Mouse (Mus musculus) lung, postnatal 10 days (tissue): ENCODE measurements around the gene Gsg1l.

Source experiments
- DNase-seq: peaks from one replicate; pipeline ENCODE4 v3.0.0; 2021

Gsg1l gene

DNA sequence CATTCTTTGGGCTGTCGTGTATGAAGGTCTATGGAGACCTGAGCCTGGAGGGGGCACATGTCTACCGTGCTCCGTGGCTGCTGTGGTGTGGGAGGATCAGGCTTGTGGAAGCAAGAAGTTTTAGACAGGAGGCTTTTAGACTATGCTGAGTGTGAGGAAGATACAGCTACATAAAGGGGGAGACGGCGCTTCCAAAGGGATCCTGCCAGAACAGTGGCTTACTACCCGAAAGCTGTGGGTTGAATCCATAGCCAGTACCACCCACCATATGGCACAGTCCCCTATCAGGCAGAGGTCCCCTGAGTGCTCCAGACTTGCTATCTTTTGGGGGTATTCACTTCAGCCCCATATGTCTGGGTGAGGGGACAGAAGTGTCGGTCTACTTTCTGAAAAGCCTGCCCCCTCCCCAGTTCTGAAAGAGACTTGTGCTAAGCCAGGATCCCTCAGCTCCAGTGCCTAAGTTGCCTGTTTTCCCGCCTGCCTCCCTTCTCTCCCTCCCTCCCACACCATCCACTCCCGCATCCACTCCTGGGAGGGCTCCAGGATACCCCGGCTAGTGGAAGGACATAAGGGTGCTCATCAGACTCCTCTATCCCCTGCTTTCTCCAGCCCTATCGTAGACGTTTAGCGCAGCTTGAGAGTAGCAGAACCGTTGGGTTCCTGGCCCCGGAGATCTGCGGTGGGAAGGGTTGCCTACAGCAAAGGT is 1.1 kb downstream of the Gsg1l start:
- DNase-seq = no peak

- no peak for DNase-seq
These were observed 5.3 kb downstream of the Gsg1l start for GRCm38 (mm10) chr7:126076935-126077334.

DNA sequence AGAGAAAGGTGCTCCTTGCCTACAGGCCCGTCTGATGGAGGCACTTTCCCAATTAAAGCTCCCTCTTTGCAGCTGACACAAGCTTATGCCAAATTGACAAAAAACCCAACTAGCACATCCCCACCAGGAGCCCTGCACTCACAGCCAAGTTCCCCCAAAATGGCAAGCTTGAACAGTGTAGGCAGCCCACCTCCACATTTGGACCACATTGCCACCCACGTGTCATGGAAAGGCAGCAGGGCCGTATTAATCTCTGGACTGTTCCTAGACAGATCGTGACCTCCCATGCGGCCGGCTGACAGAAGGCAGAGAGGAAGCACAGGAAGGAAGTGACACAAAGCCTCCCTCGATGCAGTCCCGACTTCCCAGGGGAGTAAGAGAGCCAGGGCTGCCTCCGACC is 7.2 kb downstream of the Gsg1l start:
- no peak for DNase-seq

- no peak for DNase-seq
These were observed 11.9 kb downstream of the Gsg1l start for GRCm38 (mm10) chr7:126070321-126070720.

DNA sequence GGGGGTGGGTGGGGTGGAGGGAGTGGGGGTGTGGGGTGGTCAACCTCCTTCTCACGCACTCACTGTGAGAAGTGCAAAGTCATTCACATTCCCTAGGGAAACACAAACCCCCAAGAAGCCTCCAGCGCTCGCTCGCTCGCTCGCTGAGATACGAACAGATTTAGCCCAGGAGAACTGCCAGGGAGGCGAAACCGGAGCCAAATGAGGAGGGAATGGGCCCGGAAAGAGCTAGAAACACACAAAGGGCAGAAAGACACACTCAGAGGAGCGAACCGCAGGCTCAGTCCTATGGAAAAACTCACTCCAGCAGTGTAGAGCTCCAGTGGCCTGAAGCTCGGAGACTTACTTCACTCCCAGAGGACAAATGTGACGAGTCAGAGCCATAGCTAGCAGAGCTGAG is 15.4 kb downstream of the Gsg1l start:
- DNase-seq = peak; percentile 78

GRCm38 (mm10) chr7:126065243-126065876 is 16.9 kb downstream of the Gsg1l start:
- no peak for DNase-seq

GRCm38 (mm10) chr7:126062228-126062627 is 20.0 kb downstream of the Gsg1l start:
- no peak for DNase-seq

DNA sequence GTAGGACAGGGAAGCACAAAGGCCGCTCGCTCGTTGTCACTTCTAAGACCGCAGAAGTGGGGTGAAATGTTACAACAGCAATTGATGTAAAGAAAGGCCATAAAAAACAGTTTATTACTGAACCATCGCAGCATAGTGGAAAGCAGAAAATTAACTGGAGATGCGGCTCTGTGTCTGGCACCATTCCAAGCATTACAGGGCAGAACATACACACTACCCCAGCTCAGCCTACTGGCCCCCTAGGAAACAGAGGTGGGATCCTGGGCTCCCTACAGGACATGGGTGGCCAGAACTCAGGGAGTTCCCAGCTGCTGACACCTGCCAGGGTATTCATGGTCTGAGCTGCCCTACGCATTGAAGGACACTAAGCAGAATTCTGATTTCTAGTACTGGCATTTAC is 23.3 kb downstream of the Gsg1l start:
- DNase-seq = no peak

DNA sequence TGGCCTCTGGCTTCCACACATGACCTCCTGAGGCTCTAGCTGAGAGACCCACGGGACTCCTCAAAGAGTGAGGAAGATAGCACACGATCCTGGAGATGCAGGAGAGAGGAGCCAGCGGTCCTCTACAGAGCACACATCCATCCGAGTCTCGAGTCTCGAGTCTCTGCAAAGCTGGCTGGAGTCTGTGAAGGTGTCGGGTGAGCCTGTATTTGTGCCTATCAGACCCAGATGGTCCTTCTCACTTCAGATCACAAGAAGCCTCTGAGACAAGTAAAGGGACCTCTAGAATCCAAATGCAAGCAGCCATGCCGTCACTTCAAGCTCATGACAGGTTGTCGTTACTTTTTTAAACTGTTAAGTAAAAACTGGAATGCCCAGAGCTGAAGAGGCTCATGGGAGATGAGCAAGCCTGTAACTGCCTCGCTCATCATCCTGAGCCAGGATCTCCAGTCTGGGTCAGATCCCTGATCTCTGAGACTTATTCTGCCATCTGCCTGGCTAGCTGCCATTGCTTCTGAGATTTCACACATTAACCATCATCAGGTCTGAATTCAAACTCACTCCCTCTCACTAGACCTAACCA is 24.8 kb downstream of the Gsg1l start:
- no peak for DNase-seq

- no peak for DNase-seq
These were observed 27.6 kb downstream of the Gsg1l start for GRCm38 (mm10) chr7:126054574-126054973.

- DNase-seq = no peak
These were observed 28.6 kb downstream of the Gsg1l start for GRCm38 (mm10) chr7:126053618-126054017.

DNA sequence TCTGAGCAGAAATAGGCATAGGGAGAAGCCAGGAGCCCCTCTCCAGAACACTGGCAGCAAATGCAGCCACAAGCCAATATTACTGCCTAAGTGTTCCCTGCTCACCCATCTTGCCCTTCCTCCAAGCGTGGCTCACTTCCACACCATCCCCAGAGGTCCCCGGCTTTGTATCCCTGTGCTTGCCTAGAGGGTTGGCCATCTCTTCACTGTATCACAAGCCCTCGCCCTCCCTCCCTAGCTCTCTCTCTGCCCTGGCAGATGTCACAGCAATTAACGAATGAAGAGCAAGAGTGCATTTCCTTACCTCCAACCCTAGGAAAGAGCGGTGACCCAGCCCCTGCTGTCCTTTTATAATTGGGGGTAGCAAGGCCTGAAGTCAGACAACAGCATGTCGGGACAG is 30.3 kb downstream of the Gsg1l start:
- DNase-seq = no peak

- DNase-seq = no peak
These were observed 37.1 kb downstream of the Gsg1l start for GRCm38 (mm10) chr7:126045077-126045476.

DNA sequence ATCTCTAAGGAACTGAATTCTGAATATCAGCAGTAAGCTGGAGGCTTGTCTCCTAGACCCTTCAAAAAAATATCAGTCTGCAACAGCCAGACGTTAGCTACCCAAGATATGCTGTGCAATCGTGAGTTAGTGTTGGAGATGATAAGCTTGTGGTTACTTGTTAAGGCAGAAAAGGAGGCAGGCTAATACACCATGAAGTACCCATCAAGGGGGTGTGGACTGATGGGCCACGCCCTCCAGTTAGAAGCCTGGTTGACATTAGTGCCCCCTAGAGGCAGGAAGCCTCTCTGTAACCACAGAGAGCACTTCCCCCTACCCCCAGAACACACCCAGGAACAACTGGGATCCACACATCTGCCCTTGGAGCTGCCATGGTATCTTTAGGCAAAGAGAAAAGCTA is 39.9 kb downstream of the Gsg1l start:
- peak; percentile 21 for DNase-seq

- peak; percentile 73 for DNase-seq
These were observed 41.3 kb downstream of the Gsg1l start for GRCm38 (mm10) chr7:126040794-126041526.

- DNase-seq = no peak
These were observed 42.4 kb downstream of the Gsg1l start for GRCm38 (mm10) chr7:126039847-126040246.

DNA sequence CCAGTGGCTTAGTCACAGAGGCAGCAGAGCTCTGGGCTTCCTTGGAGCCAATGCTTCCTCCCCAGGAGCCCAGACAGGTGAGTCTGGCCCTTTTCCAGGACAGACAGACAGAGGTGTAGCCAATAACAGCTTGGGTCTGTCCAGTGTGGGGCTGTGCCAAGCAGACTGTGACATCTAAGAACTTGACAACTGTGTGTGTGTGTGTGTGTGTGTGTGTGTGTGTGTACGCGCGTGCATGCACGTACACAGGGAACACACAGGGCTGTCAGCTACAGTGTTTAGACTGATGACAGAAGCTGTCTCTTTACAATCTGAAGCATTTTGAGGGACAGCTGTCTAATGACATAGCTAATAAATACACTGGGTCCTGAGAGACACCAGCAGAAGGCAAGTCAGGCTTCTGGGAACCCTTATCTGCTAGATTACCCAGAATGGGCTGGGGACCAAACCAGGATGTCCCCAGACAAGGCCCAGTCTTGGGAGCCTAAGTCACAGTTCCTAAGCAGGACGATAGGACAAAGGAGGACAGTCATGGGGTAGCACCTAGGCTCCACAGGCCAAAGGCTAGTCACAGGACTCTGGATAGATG is 42.9 kb downstream of the Gsg1l start:
- DNase-seq = no peak

DNA sequence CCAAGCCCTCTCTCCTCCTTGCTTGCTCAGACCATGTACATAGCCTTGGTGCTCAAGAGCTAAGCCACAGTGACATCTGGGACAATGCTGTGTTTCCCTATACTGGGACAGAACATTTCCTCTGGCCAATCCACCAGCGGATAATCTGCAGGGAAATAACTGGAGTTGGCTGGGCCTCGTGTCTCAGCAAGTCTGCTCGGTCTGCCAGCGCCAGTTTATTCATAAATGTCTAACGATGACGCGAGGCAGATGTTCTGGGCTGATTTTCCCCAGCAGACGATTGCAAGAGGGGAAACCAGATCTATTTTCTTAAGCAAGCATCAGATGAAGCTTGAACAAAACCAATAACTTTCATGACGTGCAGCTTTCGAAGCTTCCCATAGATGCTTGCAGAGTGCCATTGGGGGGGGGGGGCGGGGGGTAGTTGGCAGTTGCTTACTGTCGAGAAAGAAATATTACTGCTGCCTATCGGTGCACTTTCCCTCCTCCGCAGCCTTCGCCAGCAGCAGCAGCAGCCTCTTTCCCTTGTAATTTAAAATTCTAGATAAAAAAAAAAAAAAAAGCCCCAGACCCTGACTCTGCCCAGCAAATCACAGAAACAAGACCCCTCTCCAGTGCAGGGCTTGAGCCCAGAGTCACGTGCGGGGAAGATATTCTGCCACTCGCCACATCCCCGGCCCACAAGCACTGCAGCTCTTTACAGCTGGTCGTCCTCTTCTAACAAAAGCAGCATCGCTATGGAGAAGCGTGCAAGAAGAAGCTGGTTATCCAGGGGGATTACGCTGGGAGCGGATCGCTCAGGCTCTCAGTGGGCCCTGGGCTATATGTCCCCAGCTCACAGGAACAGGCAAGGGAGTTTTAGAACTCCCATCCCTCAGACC is 43.6 kb downstream of the Gsg1l start:
- DNase-seq = peak; percentile 55

DNA sequence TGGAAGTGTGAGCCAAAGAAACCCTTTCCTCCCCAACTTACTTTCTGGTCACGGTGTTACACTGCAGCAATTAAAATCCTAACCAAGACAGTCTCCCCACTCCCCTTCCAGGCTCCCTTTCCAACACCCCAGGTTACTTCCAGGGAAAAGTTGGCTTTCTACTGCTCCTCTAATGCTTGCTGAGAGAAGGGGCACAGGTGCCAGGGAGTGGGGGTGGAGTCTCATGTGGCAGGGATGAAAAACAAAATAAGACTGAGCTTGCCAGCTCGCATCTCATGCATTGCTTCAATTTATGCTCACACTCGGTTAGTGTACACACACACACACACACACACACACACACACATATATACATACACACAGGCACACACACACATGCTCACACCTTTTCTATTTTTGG is 46.9 kb downstream of the Gsg1l start:
- DNase-seq = no peak

- no peak for DNase-seq
These were observed 49.4 kb downstream of the Gsg1l start for GRCm38 (mm10) chr7:126032776-126033209.

DNA sequence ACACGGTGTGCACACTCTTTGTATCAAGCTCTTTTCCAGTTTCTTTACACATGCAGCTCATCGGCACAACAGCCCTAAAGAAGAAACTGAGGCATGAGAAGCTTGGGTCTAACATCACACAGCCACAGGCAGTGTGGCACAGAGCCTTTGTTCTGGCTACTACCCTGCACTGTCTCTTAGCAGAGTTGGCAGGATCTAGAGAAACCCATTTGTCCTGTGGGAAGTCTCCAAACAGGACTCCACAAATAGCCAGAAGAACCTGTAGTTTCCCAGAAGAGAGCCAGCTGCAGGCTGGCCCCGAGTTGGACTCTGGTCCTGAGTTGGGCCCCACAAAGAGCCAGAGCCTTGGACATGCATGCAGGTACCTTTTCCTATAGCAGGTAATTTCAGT is 49.9 kb downstream of the Gsg1l start:
- no peak for DNase-seq
